Mouse (Mus musculus) adrenal gland, postnatal 25 days (tissue): ENCODE measurements around the gene Rasl10b. TPM values are rescaled to one million over a fixed set of nuclear protein-coding genes. Genes with fewer than 3 reads are reported as not detected.

ENCODE experiments used
- DNase-seq: peaks from one replicate; pipeline ENCODE4 v3.0.0; 2021; ENCODE audit warnings: mixed read lengths
- long read RNA-seq: library from polyadenylated mRNA; stranded (forward); transcript quantifications from one replicate; pipeline ENCODE4 v2.0.0, GENCODE M21; 2021
- total RNA-seq: library from RNA; stranded (reverse); gene quantifications from 2 replicates; pipeline ENCODE4 v1.2.3, GENCODE M21; 2021

Gene Rasl10b
- 9.8 and 12.7 TPM in 2 replicates for total RNA-seq
- long read RNA-seq, partial matches to known transcripts = 0 of 6 reads
- long read RNA-seq, other reads (novel, unspliced or antisense) = 2 of 6 reads

GRCm38 (mm10) chr11:83409087-83409754 lies at the start of gene Rasl10b:
Rasl10b (plus strand) TSS chr11:83409137.
- peak; percentile 48 for DNase-seq

GRCm38 (mm10) chr11:83364656-83365055 lies 44.3 kb upstream of the Rasl10b start:
- no peak for DNase-seq

DNA sequence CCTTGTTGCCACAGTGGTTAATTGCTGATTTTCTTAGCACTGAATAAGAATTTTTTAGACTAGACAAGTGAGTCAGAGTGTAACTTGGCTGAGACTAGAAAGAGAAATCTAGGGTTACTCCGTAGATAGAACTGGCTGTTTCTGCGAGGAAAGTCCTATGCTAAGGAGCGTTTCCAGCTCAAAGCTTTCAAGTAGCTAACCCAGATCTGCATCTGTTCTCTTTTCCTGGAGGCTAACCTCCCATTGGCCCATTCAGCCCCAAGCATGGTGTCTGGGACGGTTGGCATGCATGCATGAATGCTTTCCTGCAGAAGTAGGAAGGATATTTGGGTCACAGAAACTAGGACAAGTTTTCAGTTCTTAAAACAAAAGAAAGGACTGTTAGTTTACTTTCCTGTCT lies 37.7 kb upstream of the Rasl10b start:
- DNase-seq = no peak

DNA sequence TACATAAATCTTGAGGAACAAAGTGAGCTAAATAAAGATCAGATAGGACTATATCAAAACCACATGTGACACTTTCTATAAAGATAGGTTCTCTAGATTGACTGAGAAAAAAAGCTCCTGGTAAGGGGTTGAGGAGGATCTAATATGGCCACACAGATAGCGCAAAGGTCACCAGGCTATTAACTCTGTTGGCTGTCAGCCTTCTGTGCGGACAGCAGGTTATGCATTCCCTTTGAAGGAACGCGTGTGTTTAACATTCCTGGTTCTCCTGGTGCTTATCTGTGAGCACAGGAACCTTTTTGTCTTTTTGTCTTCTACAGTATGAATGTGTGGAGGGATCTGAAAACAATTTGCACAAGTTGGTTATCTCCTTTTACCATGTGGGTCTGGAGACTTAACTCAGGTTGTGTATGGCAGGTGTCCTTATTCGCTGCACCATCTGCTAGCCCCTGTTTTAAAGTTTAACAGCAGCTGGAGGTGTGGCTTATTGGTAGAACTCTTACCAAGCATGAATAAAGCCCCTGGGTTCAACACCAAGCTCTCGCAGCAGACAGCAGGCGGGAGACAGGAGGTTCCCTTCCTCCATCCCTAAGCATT lies 29.1 kb upstream of the Rasl10b start:
- DNase-seq = no peak

DNA sequence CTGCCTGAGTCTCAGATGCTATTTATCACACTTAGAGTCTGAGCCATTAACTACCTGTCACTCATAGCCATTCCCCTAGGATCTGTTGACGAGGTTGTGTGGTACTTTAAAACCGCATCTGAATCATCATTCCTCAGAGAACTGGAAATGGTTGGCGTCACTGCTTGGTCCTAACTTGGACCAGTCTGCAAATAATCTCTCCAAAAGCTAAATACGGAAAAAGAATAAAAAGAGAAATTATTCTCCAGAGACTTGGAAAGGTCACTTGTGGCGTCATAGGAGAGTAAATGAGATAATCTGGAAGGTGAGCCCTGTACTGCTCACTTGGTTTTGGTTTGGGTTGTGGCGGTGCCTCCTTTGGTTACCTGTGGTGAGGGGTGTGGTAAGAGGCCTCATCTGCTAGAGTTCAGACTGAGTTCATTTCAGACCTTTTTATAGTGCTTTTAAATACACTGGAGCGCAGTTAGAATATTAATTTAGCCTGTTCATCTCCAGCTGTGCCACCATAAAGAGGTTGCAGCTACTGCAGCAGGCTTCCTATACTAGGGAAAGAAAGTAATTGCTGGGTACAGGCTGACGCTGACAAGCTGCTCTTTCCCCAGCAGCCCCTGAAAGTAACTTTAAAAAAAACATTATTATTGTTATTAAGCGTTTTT lies 25.9 kb upstream of the Rasl10b start:
- DNase-seq = no peak

DNA sequence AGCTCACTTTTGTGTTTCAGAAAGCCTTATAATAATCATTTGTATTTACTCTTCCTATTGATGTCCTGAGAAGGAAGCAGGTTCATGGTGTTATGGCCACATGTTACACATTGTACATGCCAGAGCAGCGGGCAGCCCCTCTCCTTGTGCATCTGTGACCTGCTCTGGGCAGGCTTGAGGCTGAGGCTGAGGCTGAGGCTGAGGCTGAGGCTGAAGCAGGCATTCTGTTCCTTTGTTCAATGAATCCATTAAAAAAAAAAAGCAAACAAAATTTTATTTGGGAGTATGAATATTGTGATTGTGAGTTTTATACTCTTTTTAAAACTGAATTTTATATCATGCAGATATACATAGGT lies 25.4 kb upstream of the Rasl10b start:
- no peak for DNase-seq

DNA sequence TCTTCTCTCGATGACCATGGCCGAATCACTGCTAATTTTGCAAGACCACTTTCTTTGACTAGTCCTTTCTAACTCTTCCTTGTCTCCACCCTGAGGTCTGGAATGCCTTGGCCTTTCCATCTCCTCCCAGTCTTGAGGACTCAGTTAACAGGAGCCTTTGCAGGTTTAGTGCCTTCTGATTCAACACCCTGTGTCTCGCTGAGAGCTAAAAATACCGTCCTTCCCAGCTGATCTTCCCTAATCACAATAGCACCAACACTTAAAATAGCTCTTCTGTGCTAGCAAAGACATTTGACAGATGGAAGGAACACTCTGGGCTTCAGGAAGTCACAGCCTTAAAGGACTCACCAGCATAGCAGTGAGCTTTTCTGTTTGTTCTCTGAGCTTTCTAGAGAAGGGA lies 15.9 kb upstream of the Rasl10b start:
- DNase-seq = no peak

DNA sequence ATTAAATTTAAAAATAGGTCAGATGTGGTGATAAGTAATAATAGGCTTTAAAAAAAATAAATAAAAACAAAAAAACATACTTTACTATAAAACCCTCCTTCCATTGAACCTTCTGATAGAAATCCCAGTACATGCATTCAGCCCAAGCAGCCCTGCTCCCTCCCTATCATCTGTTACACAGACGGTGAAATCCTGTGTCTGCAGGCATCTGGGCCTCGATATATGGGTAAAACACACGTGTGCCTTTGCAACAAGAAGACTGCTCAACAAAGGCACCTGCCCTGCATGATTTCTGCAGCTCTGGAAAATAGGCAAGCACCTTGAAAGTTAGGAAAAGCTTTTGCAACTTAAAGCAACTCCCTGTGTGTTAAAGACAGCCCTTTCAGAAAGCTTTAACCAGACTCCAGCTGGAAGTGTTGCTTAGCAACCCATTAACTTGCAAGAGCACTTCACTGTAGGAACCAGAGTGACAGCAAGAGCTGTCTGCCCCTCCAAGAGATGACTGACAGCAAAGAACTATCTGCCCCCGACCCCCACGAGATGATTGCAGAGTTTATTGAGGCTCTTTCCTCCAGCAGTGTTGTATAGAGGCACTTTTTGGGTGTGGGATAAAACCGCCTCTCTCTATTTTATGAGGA lies 14.0 kb upstream of the Rasl10b start:
- DNase-seq = no peak

DNA sequence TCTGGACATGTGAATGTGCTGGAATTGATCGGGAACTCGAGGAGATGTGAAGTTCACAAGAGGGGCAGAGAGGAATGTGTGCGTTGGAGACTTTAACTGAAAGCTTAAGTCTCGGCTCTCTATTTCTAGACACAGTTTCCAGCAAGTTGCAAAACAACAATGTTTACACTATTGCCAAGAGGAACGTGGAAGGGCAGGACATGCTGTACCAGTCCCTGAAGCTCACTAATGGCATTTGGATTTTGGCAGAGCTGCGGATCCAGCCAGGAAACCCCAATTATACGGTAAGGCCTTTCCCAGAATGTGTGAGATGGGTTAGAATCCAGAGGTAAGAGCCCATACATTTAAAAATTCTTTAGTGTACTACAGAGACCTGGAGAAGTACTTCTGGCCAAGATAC lies 11.3 kb upstream of the Rasl10b start:
- no peak for DNase-seq

- no peak for DNase-seq
These were observed 10.2 kb upstream of the Rasl10b start for GRCm38 (mm10) chr11:83398724-83399123.

DNA sequence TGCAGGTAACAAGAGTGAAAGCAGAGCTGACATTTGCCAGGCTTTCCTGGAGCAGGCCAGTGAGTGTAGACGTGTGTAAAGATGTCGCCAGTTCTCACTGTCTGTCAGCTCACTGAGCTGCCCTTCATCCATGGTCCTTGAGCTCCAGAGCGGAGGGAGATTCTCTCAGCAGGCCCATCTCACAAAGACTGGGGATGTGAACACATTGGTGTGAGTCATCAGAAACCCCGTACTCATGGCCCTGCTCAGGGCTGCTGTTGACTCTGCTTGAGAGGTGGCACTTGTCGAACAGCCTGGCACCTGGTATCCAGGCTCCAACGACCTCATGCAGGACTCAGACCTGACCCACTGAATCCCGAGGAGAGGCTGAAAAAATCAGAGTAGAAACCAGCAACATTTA lies 5.2 kb upstream of the Rasl10b start:
- no peak for DNase-seq

DNA sequence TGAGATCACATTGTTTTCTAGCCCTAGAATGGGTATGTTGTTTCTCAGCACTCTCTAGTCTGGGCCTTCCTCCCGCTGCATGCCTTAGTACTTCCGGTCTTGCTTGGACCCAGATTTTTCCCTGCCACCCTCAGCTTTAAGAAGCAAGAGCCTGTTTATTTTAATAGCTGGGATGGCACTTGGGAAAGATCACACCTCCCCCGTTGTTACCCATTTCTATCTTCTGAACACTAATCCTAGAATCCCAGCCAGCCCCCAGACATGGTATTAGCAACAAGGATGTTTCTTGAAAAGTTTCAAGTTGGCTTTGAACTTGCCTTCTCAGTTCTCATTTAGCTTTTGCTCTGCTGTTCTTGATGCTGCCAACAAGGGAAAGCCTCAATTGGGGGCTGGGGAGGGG lies 2.5 kb upstream of the Rasl10b start:
- DNase-seq = no peak

DNA sequence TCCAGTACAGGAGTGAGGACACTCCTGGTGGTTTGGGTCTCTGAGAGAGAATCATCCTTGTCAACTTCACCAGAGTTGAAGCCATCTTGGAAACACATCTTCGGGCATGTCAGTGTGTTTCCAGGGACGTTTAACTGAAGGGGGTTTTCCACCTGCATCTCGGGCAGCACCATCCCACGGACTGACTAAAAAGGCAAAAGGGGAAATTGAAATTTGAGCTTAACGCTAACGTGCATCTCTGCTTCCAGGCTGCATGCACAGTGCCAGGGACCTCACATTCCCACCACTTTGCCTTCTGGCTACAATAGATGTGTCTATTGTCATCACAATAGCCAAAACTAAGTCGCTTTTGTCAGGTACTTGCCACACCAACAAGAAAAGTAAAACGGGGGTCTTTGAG lies 695 bp upstream of the Rasl10b start:
- no peak for DNase-seq

GRCm38 (mm10) chr11:83409792-83410291 lies 905 bp downstream of the Rasl10b start:
- no peak for DNase-seq

GRCm38 (mm10) chr11:83410510-83410909 lies 1.6 kb downstream of the Rasl10b start:
- DNase-seq = no peak

DNA sequence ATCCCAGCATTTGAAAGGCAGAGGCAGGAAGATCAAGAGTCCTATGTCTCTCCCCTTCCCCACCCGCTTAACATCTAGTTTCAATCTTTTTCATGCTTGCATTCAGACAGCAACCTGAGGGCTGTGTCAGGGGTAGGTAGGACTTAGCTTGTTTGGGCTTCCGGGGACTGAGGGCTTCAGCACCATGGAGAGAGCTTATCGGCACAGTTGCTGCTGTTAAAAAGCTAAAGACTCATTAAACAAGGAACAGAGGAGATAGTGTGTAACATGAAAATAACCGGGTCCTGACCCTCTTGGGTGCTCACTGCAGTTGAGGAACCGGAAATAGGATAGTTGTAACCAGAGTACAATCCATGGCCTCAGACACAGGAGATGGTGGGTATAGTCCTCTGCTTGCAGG lies 8.1 kb downstream of the Rasl10b start:
- DNase-seq = peak; percentile 65

- no peak for DNase-seq
These were observed 8.8 kb downstream of the Rasl10b start for GRCm38 (mm10) chr11:83417708-83418107.

GRCm38 (mm10) chr11:83418566-83418965 lies 9.6 kb downstream of the Rasl10b start:
- DNase-seq = no peak

- no peak for DNase-seq
These were observed 11.4 kb downstream of the Rasl10b start for GRCm38 (mm10) chr11:83420338-83420737.

GRCm38 (mm10) chr11:83421305-83421704 lies 12.4 kb downstream of the Rasl10b start:
- peak; percentile 82 for DNase-seq

DNA sequence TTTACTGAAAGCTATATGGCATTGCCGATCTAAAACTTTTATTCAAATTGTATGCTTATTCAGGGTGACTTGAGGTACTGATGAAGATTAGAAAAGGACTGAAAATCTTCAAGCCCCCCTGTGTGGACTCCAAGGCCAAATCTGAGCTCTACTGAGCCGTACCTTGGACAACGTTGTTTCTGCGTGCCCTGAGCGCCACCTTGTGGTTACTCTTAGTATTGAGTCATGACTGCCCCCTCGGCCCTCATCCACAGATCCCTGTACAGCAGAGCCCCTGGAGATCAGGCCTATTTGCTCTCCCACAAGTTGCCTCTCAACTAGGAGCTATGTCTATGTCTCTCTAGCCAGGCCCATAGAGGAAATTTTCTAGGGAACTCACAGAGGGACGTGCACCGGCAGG lies 15.7 kb downstream of the Rasl10b start:
- DNase-seq = peak; percentile 69

- DNase-seq = no peak
These were observed 18.0 kb downstream of the Rasl10b start for GRCm38 (mm10) chr11:83426964-83427363.

DNA sequence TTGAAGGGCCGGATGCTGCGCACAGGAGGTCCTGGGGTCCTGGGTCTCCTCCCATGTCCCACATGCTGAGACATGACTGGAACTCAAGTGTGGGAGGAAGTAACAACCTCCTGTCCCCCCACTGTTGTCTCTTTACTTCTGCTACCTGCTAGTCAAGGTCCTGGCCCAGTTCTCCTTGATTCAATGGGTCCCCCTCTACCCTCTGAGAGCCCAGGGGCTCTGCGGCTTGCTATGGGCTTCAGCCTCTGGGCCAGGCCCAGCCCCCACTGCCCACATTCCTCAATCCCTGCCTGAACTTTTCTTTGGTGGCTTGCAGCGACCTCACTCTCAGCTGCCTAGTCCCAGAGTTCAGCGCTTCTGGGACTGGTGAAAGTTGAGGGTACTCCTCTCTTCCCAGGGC lies 20.4 kb downstream of the Rasl10b start, which contains the start of gene Gas2l2:
TSS of gene Gas2l2 (minus strand) at position 101 of the 400 bp plus-strand sequence.
- no peak for DNase-seq
